Mouse (Mus musculus): ENCODE results near the gene Mpdu1. TPM values are rescaled to one million over a fixed set of nuclear protein-coding genes. Genes with fewer than 3 reads are reported as not detected.

Gene Mpdu1
- polyA plus RNA-seq (2012; rRNA removed): 34.7 and 42.4 TPM in 2 replicates

GRCm38 (mm10) chr11:69662213-69662966 lies at the start of gene Mpdu1:
Gene Mpdu1, minus strand, starts transcription at chr11:69662642.

DNA sequence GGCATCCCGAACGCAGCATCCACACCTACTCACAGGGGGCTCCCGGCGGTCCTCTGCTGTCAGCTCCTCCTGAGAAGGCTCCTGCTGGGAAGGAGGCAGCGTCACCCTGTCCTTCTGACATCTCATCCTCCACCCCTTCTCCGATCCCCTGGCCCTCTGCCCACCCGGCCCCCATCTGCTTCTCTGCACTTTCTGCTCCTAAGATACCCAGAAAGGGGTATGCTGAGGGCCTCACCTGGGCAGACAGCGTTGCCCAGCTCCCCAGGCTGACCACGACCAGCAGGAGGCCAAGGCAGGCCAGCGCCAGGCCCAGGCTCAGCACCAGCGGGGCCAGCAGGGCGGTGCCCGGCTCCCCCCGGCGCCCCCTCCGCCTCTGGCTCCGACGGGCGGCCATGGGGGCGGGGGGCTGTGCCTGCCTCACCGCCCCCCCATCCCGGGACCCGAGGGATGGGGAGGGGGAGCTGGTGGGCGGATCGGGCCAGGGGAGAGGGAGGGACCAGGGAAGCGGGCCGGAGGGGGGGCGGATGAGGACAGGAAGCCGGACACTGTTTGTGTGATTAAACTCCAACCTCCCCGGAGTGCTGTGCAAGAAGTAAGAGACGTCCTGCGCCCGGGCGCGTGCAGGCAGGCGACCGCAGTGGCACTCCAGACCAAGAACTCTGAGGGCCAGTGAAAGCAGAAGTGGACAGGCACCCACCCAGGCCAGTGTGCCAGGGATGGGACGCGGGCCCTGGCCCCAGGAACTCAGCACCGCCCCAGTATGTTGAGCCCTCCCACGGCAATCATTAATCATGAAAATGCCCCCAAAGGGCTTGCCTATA lies 33.1 kb upstream of the Mpdu1 start, which contains the start of the genes Tnfsf12 and Tnfsfm13:
Gene Tnfsf12, minus strand, starts transcription at position 489 of the 821 bp plus-strand sequence.
Gene Tnfsfm13, minus strand, starts transcription at position 738 of the 821 bp plus-strand sequence.

GRCm38 (mm10) chr11:69685526-69686148 lies 23.2 kb upstream of the Mpdu1 start, which contains the start of gene Tnfsf13:
Gene Tnfsf13, minus strand, starts transcription at chr11:69685784.

DNA sequence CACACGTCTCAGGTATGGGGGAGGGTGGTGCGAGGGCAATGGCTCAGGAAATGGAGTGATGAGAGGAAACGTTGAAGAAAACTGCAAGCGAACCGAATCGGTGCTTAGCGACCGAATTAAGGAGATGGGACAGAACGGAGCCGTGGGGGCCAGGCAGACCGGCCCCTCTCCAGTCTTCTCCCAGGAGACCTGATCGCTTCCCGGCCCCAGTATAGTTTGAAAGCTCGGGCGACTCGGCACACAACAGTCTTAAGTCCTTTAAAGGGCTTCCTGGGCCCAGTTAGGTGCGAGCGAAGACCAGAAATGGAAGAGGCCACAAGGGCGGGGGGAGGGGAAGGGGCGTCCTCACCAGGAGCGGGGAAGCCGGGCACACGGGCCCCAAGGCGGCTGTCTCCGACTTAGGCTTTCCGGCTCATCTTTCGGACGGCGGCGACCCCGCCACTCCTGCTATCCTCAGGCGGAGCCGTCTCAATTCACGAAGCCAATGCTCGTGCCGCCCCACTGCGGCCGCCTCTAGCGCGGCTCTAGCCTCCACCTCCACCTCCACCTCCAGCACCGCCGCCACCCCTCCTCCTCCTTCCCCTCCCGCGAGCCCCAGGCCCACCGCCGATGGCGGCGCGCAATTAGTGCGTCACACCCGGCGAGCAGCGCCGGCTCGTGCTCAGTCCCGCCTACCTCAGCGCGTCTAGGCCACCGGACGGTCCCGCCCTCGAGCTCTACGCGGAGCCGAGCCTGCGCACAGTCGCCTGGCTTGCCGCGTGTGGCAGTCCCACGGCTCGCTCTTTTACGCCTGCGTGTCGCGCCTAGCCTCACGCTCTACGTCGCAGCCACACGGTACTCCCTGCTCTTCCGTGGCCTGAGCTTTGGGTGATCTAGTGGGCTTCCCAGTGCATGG lies 19.1 kb upstream of the Mpdu1 start, which contains the start of gene Senp3:
Gene Senp3, minus strand, starts transcription at position 771 of the 895 bp plus-strand sequence.

DNA sequence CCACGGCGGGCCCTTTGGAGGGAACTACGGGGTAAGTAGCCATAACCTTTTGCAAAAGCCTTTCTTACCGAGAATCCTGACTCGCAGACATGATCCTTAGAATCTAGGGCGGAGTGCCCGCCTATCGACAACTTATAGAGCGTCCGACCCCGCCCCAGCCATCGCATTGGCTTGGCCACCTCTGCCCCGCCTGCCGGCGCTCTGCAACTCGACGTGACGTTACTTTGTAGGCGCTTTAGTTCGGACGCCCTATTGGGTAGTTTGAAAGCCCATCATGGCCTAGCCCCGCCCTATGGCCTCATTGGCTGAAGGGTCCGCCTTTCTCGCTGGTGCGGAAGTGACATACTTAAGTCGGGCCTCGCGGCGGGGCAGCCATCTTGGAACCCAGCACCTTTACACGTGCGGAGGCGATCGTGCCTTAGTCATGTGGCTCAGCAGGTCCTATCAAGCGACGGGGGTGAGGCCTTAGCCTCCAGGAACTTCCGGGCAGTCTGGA lies 9.8 kb upstream of the Mpdu1 start, which contains the start of gene Eif4a1:
Gene Eif4a1, minus strand, starts transcription at position 213 of the 496 bp plus-strand sequence.

GRCm38 (mm10) chr11:69665961-69666664 lies 3.7 kb upstream of the Mpdu1 start, which contains the start of gene Cd68:
Gene Cd68, minus strand, starts transcription at chr11:69666153.

GRCm38 (mm10) chr11:69655264-69656064 lies 7.0 kb downstream of the Mpdu1 start, which contains the start of gene Sox15:
Gene Sox15, plus strand, starts transcription at chr11:69655314.

DNA sequence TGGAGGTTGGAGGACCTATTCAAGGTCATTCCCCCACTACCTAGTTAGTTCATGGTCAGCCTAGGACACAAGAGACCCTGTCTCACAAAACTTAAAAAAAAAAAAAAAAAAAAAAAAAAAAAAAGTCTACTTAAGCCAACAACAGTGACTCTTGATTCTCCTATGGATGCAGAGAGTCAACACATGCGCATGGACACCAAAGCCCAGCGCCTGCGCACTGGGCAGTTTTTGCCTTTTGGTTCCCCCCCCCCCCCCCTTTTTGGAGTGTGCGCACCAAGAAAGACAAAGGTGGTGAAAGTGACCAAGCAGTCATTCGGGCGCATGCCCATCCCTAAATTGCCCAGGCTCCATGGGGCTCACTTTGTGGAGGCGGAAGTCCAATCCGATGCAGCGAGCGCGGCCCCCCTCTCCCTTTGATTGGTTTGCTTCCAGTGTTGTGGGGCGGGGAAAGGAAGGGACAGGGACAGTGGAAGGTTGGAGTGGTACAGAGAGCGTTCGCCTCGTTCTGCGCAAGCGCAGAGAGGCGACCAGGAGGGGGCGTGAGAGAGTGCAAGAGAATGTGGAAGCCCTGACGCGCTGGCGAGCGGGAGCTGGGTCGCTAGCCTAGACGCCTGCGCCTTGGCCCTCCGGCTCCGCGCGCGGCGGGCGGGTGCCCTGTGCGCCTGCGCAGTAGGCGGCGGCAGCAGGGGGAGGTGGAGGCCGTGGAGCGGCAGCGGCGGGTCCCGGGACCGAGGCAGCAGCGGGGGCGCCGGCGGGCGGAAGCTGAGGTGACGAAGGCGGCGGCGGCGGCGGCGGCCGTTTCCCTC lies 30.0 kb downstream of the Mpdu1 start, which contains the start of gene Fxr2:
Gene Fxr2, plus strand, starts transcription at position 707 of the 806 bp plus-strand sequence.

DNA sequence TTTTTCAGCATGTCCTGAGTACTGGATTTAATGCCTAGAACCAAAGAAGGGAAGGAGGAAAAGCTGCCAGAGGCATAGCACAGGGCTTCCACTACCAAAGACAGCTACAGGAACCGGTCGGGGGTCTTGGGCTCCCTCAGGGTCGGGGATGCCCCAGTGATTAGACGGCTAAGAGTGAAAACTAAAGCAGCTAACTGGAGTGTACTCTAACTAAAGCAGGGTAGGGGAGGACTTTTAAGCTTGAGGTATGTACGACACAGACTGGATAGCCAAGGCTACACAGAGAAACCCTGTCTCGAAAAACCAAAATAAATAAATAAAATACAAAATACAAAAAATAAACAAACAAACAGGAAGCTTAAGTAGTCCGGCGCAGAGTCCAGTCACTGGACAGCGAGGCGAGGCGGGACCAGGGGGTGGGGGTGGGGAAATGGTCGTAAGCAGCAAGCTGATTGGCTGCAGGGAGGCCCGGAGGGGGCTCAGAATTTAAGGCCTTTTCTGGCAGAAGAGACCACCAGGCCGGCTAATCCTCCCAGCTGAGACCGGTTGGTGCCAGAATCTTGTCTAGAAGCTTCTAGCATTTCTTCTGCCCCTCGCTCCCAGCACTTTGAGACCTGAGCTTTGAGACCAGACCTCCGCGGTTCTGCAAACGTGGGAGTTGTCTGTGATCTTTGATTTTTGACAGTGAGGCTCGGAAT lies 40.7 kb downstream of the Mpdu1 start, which contains the start of gene Sat2:
Gene Sat2, plus strand, starts transcription at position 454 of the 698 bp plus-strand sequence.

GRCm38 (mm10) chr11:69617805-69618204 lies 44.6 kb downstream of the Mpdu1 start, which contains the start of gene Shbg:
Gene Shbg, minus strand, starts transcription at chr11:69617905.

Other genes with a start within 250 kb of the Mpdu1 start
- 0.93 and 1.4 TPM in 2 replicates for gene Kdm6b, start 249.0 kb downstream of the Mpdu1 start, polyA plus RNA-seq (2012; rRNA removed)
- gene Dnah2, start 113.5 kb downstream of the Mpdu1 start, polyA plus RNA-seq (2012; rRNA removed): 0.01 and 0.06 TPM in 2 replicates
- 0.90 and 0.99 TPM in 2 replicates for gene Efnb3, start 102.4 kb downstream of the Mpdu1 start, polyA plus RNA-seq (2012; rRNA removed)
- gene Wrap53, start 82.4 kb downstream of the Mpdu1 start, polyA plus RNA-seq (2012; rRNA removed): 8.8 and 10.8 TPM in 2 replicates
- 61.5 and 74.1 TPM in 2 replicates for gene Trp53, start 82.3 kb downstream of the Mpdu1 start, polyA plus RNA-seq (2012; rRNA removed)
- 17.8 and 21.7 TPM in 2 replicates for gene Atp1b2, start 56.7 kb downstream of the Mpdu1 start, polyA plus RNA-seq (2012; rRNA removed)
- gene Shbg, start 44.7 kb downstream of the Mpdu1 start, polyA plus RNA-seq (2012; rRNA removed): 19.1 and 24.0 TPM in 2 replicates
- gene Sat2, start 40.6 kb downstream of the Mpdu1 start, polyA plus RNA-seq (2012; rRNA removed): 5.7 and 7.0 TPM in 2 replicates
- gene Fxr2, start 29.7 kb downstream of the Mpdu1 start, polyA plus RNA-seq (2012; rRNA removed): 21.3 and 22.6 TPM in 2 replicates
- gene Sox15, start 7.3 kb downstream of the Mpdu1 start, polyA plus RNA-seq (2012; rRNA removed): 0.02 and 0.09 TPM in 2 replicates
- gene Cd68, start 3.5 kb upstream of the Mpdu1 start, polyA plus RNA-seq (2012; rRNA removed): 7.8 and 10.5 TPM in 2 replicates
- gene Eif4a1, start 9.8 kb upstream of the Mpdu1 start, polyA plus RNA-seq (2012; rRNA removed): 445 and 498 TPM in 2 replicates
- gene Senp3, start 19.4 kb upstream of the Mpdu1 start, polyA plus RNA-seq (2012; rRNA removed): 46.2 and 57.7 TPM in 2 replicates
- 0.29 and 0.31 TPM in 2 replicates for gene Tnfsf13, start 23.1 kb upstream of the Mpdu1 start, polyA plus RNA-seq (2012; rRNA removed)
- gene Tnfsf12, start 33.2 kb upstream of the Mpdu1 start, polyA plus RNA-seq (2012; rRNA removed): 3.4 and 3.8 TPM in 2 replicates
- gene Tnfsfm13, start 33.5 kb upstream of the Mpdu1 start, polyA plus RNA-seq (2012; rRNA removed): 0.77 and 0.86 TPM in 2 replicates
- 12.7 and 15.6 TPM in 2 replicates for gene Polr2a, start 96.0 kb upstream of the Mpdu1 start, polyA plus RNA-seq (2012; rRNA removed)
- 0.03 TPM in 1 of 2 replicates, not detected in the other for gene Slc35g3, start 99.3 kb upstream of the Mpdu1 start, polyA plus RNA-seq (2012; rRNA removed)
- 1.2 and 1.5 TPM in 2 replicates for gene Zbtb4, start 103.3 kb upstream of the Mpdu1 start, polyA plus RNA-seq (2012; rRNA removed)
- 0.69 and 1.5 TPM in 2 replicates for gene Chrnb1, start 133.3 kb upstream of the Mpdu1 start, polyA plus RNA-seq (2012; rRNA removed)
- 0.40 and 0.51 TPM in 2 replicates for gene Fgf11, start 139.2 kb upstream of the Mpdu1 start, polyA plus RNA-seq (2012; rRNA removed)
- gene Tmem102, start 143.0 kb upstream of the Mpdu1 start, polyA plus RNA-seq (2012; rRNA removed): 0.24 and 0.25 TPM in 2 replicates
- not detected in 2 replicates for gene Gm39566, start 152.7 kb upstream of the Mpdu1 start, polyA plus RNA-seq (2012; rRNA removed)
- gene Spem2, start 155.8 kb upstream of the Mpdu1 start, polyA plus RNA-seq (2012; rRNA removed): not detected in 2 replicates
- gene Spem1, start 159.5 kb upstream of the Mpdu1 start, polyA plus RNA-seq (2012; rRNA removed): not detected in 2 replicates
- gene Nlgn2, start 175.1 kb upstream of the Mpdu1 start, polyA plus RNA-seq (2012; rRNA removed): 2.1 and 2.2 TPM in 2 replicates
- 155 and 183 TPM in 2 replicates for gene Tmem256, start 175.9 kb upstream of the Mpdu1 start, polyA plus RNA-seq (2012; rRNA removed)
- 16.2 and 19.8 TPM in 2 replicates for gene Plscr3, start 183.7 kb upstream of the Mpdu1 start, polyA plus RNA-seq (2012; rRNA removed)
- gene Tnk1, start 196.1 kb upstream of the Mpdu1 start, polyA plus RNA-seq (2012; rRNA removed): 1.2 and 1.3 TPM in 2 replicates
- not detected in 2 replicates for gene Tmem95, start 215.4 kb upstream of the Mpdu1 start, polyA plus RNA-seq (2012; rRNA removed)
- gene Kctd11, start 218.8 kb upstream of the Mpdu1 start, polyA plus RNA-seq (2012; rRNA removed): 0.76 and 0.89 TPM in 2 replicates
- gene Acap1, start 232.9 kb upstream of the Mpdu1 start, polyA plus RNA-seq (2012; rRNA removed): 2.7 and 3.3 TPM in 2 replicates
- 0.40 and 0.53 TPM in 2 replicates for gene 2810408A11Rik, start 238.3 kb upstream of the Mpdu1 start, polyA plus RNA-seq (2012; rRNA removed)
- gene Neurl4, start 238.4 kb upstream of the Mpdu1 start, polyA plus RNA-seq (2012; rRNA removed): 16.6 and 20.3 TPM in 2 replicates